Mouse (Mus musculus): ENCODE measurements around the gene Nol3.

- TF ChIP-seq POLR2A (IDR thresholded peaks at IDR 0.05; ENCODE audit: control insufficient read depth, low read depth, low read length) (no peak), CTCF (IDR thresholded peaks at IDR 0.05; ENCODE audit: control insufficient read depth, insufficient read depth, insufficient replicate concordance, low read depth, low read length) (no peak)
Observed at GRCm38 (mm10) chr8:105260371-105261099, 15.4 kb upstream of the Nol3 start.

Data from testis, adult 2 months (tissue).